Mouse (Mus musculus) neural tube, embryonic 15.5 days (tissue): ENCODE measurements around the gene Krt82. TPM values are rescaled to one million over a fixed set of nuclear protein-coding genes. Genes with fewer than 3 reads are reported as not detected.

ENCODE experiments used
- ATAC-seq: fragments of 200-750 bp; cut with Nextera tagmentation; 2 replicates; pipeline ENCODE4 v1.8.0; 2017; ENCODE audit warnings: mild to moderate bottlenecking, moderate TSS enrichment, moderate library complexity; ENCODE audit not compliant: low FRiP score
- H3K27ac ChIP-seq: fragments of 300-500 bp; sonication (generic); replicated peaks from 2 replicates; pipeline ENCODE4 v1.5.1; 2015; ENCODE audit warnings: mild to moderate bottlenecking, inconsistent platforms
- H3K27me3 ChIP-seq: fragments of 300-500 bp; sonication (generic); replicated peaks from 2 replicates; pipeline ENCODE4 v1.6.1; 2015; ENCODE audit warnings: inconsistent platforms
- H3K36me3 ChIP-seq: fragments of 300-500 bp; sonication (generic); 2 replicates; pipeline ENCODE4 v1.6.1; 2015; ENCODE audit warnings: inconsistent platforms
- H3K4me1 ChIP-seq: fragments of 300-500 bp; sonication (generic); 2 replicates; pipeline ENCODE4 v1.6.1; 2015; ENCODE audit warnings: inconsistent platforms
- H3K4me2 ChIP-seq: fragments of 300-500 bp; sonication (generic); 2 replicates; pipeline ENCODE4 v1.6.1; 2015; ENCODE audit warnings: inconsistent platforms, mild to moderate bottlenecking, moderate library complexity
- H3K4me3 ChIP-seq: fragments of 300-500 bp; sonication (generic); replicated peaks from 2 replicates; pipeline ENCODE4 v1.5.1; 2015; ENCODE audit warnings: mild to moderate bottlenecking, inconsistent platforms
- H3K9ac ChIP-seq: fragments of 300-500 bp; sonication (generic); replicated peaks from 2 replicates; pipeline ENCODE4 v1.6.1; 2015; ENCODE audit warnings: mild to moderate bottlenecking, inconsistent platforms
- H3K9me3 ChIP-seq: fragments of 300-500 bp; sonication (generic); replicated peaks from 2 replicates; pipeline ENCODE4 v1.6.1; 2016; ENCODE audit warnings: inconsistent platforms
- WGBS: fragments of 180-500 bp; shearing (Covaris S2); methylation state at CpG from one replicate; pipeline ENCODE4 v1.1.7; 2015; ENCODE audit warnings: mixed read lengths; 5-methylcytosine and 5-hydroxymethylcytosine counted together
- microRNA-seq: library from miRNA; unstranded; fragments of <30 nt; microRNA quantifications from one replicate; pipeline ENCODE4, GENCODE M21; 2017
- polyA plus RNA-seq: library from polyadenylated mRNA; unstranded; fragments of >200 nt; fragmentation: Nextera tagmentation; extraction: Ambion mirVana; gene quantifications from 2 replicates; pipeline ENCODE4 v1.2.1, GENCODE M21; 2015

The Krt82 gene
- polyA plus RNA-seq, 1 experiment from 2014 or later, result not detected

DNA sequence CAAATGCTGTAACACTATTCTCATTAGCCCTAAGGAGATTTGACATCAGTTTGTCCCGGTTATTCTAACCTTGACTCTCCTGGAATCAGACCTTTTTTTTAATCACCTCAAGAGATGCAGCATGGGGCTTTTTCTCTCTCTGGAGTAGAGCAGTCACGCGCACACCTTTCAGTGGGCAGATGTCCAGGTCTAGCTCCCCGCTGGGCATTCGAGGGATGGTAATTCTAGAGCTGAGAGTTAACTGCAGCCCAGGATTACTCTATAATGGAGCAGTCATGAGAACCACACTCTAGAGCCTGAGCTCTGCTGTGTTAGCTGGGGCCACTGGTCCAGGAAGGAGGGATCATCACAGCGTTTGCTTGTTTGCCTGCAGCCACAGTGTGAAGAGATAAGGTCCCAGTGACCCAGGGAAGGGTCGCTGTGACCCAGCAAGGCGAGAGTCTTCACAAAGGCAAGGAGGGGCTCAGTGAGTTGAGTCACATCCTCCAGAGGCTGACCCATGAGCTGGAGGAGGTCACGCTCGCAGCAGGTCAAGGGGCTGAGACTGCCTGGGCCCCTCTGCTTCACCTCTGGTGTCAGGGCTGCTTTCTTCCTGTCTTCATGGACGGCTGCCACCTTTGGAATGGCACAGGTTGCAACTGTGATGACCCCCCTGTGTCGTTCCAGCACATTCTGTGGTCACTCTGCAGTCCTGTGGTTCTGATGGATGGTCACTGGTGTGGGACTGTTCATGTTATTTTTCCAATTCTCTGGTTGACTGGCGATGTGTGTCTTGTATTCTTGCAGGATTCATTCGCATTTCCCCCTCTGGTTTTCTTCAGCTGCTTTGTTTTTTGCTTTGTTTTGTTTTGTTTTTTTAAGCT, 43.3 kb downstream of the Krt82 start:
- 73% methylated on average over 14 of the region's 14 CpGs for WGBS
- Histone ChIP-seq H3K9ac (no peak overlapping the region), H3K4me3 (no peak overlapping the region), H3K4me1 (no peaks in the 10 kb centered on the region), H3K9me3 (no peaks in the 10 kb centered on the region), H3K36me3 (no peaks in the 10 kb centered on the region), H3K27me3 (no peaks in the 10 kb centered on the region), H3K27ac (no peak overlapping the region), H3K4me2 (no peak overlapping the region)
- ATAC-seq, result no peak

DNA sequence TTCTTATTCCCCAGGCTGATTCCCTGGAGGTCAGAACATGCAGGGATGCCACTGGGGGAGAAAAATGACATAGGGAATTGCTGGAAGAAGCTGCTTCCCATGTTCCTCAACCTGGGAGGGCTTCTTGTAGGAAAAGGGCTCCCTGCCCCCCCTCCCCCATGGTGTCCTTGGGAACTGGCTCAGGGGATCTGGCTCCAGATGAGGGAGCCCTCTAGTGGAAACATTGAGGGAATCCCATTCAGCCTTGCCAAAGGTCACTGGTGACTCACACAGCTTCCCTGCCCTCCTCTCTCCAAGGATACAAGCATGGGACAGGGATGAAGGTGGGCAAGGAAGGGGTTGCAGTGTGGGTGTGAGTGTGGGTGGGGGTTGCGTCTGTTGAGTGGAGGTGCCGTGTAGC, 53.3 kb downstream of the Krt82 start:
- Histone ChIP-seq H3K9ac (no peak overlapping the region), H3K27me3 (no peaks in the 10 kb centered on the region), H3K4me1 (no peaks in the 10 kb centered on the region), H3K36me3 (no peaks in the 10 kb centered on the region), H3K4me2 (no peak overlapping the region), H3K4me3 (no peak overlapping the region), H3K9me3 (no peaks in the 10 kb centered on the region), H3K27ac (no peak overlapping the region)
- no peak for ATAC-seq
- WGBS, result 69% methylated on average over 2 of the region's 2 CpGs

DNA sequence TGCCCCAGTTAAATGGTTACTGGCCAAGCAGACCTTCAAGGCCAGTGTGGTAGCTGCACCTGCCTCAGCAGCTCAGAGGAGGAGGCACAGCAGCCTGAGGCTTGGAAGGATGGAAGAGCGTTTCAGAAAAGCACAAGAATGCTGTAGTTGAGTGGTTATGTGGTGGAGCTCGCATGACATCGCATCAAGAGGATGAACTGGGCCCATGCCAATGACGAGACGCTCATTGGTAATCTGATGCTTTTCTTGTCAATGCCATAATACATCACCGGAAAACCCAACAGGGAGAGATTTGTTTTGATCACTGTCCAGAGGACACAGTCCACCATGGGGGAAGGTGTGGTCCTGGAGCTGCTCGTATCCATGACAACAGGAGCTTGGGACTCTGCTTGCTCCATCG, 55.2 kb downstream of the Krt82 start:
- H3K4me1 ChIP-seq, result no peaks in the 10 kb centered on the region
- no peak overlapping the region for H3K9ac ChIP-seq
- 88% methylated on average over 8 of the region's 8 CpGs for WGBS
- H3K36me3 ChIP-seq, result no peaks in the 10 kb centered on the region
- no peaks in the 10 kb centered on the region for H3K9me3 ChIP-seq
- H3K27me3 ChIP-seq, result no peaks in the 10 kb centered on the region
- no peak overlapping the region for H3K27ac ChIP-seq
- no peak overlapping the region for H3K4me2 ChIP-seq
- no peak for ATAC-seq
- no peak overlapping the region for H3K4me3 ChIP-seq

DNA sequence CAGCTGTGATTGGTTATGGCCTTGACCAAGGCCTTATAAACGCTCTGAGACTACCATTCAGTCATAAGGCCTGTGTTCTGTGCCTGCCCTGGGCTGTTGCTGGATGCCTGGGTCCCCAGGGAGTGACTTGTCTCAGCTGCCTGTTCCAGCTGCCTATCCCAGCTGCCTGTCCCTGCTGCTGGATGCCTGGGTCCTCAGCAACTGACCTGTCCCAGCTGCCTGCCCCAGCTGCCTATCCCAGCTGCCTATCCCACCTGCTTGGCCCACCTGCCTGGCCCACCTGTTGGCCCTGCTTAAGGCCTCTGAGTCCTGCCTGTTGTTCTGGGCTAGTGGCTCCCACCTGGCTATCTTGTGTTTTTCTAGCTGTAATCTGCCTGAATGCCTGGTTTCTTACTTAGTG, 56.3 kb downstream of the Krt82 start:
- Histone ChIP-seq H3K4me2 (no peak overlapping the region), H3K4me3 (no peak overlapping the region), H3K27me3 (no peaks in the 10 kb centered on the region), H3K27ac (no peak overlapping the region), H3K9me3 (no peaks in the 10 kb centered on the region), H3K9ac (no peak overlapping the region), H3K4me1 (no peaks in the 10 kb centered on the region), H3K36me3 (no peaks in the 10 kb centered on the region)
- ATAC-seq, result no peak
- 55% methylated on average over 1 of the region's 1 CpGs for WGBS

DNA sequence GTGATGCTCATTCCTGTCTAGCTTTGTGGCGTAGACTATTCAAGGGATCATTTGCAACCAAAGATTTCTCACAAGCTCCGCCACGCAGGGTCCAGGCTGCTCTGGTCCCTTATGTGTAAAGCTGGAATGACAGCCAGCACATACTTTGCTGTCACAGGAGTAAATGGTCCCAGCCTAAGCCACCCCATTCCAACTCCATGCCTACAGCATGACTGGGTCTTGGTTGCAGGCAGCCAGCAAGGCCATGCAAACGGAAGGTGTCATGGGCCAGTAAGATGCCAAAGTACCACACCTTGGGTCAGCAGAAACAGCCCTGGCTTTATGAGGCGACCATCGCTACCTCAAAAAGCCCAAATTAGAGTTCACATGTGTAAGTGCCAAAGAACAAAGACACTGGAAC, 56.8 kb downstream of the Krt82 start:
- Histone ChIP-seq H3K36me3 (no peaks in the 10 kb centered on the region), H3K4me2 (no peak overlapping the region), H3K9ac (no peak overlapping the region), H3K27ac (no peak overlapping the region), H3K4me3 (no peak overlapping the region), H3K9me3 (no peaks in the 10 kb centered on the region), H3K27me3 (no peaks in the 10 kb centered on the region), H3K4me1 (no peaks in the 10 kb centered on the region)
- WGBS, result 93% methylated on average over 6 of the region's 6 CpGs
- ATAC-seq, result no peak

DNA sequence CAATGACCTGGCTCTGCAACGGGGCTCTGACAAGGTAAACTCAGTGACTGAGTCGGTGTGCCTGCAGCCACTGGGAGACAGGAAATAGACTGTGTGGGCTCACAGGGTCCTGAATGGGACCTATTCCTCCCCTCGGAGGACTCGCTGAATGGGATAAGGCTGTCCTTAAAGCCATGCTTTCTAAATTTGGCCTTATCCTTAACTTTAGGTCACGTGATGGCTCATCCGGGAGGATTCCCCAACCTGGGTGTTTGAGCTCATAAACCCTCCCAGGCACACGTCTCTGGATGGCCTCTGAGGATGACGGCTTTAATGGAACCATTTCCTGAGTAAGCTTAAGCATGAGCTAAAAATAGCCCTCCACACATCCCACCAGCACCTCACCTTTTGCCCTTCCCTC, 57.7 kb downstream of the Krt82 start:
- Histone ChIP-seq H3K27me3 (no peaks in the 10 kb centered on the region), H3K4me1 (no peaks in the 10 kb centered on the region), H3K36me3 (no peaks in the 10 kb centered on the region), H3K4me2 (no peak overlapping the region), H3K27ac (no peak overlapping the region), H3K9ac (no peak overlapping the region), H3K4me3 (no peak overlapping the region), H3K9me3 (no peaks in the 10 kb centered on the region)
- ATAC-seq, result no peak
- 55% methylated on average over 8 of the region's 8 CpGs for WGBS

DNA sequence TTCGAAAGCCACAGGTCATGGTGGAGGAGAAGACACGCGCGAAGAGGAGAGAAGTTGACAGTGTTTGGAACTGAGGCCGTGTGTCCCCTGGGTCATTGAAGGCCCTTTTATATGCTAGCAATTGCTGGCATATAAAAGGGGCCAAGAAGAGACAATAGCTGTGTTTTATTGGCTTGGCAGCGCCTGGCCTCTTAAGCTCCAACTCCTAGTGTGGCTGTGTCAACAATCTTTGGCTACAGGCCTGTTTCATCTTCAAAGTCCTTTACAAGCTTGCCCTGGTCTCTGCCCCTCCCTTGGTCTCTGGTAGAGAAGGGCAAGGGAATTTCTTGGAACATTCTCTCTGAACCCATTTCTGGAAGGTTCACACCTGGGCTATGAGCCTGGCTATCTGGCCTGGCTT, 59.0 kb downstream of the Krt82 start, which contains the start of gene Krt83:
Krt83 (minus strand) TSS at position 82 of the 400 bp plus-strand sequence.
- WGBS, result 22% methylated on average over 6 of the region's 6 CpGs
- H3K27me3 ChIP-seq, result no peaks in the 10 kb centered on the region
- no peak within 1 kb of the TSS for H3K4me2 ChIP-seq
- no peak within 1 kb of the TSS for H3K4me3 ChIP-seq
- no peak for ATAC-seq
- H3K4me1 ChIP-seq, result no peaks in the 10 kb centered on the region
- H3K9ac ChIP-seq, result no peak within 1 kb of the TSS
- no peak within 1 kb of the TSS for H3K27ac ChIP-seq
- H3K36me3 ChIP-seq, result no peaks in the 10 kb centered on the region
- no peaks in the 10 kb centered on the region for H3K9me3 ChIP-seq

Small RNA genes within 50 kb of the gene (microRNA-seq; reads per million reads assigned to microRNA genes)
- gene Gm44393 (not detected), gene Gm44460 (not detected)

Other genes starting within 250 kb of the Krt82 start
- 0.12 and 0.41 TPM in 2 replicates for gene Krt80, start 180.5 kb downstream of the Krt82 start, polyA plus RNA-seq
- gene Krt7, start 139.6 kb downstream of the Krt82 start, polyA plus RNA-seq, result 1.0 and 12.2 TPM in 2 replicates
- 0.51 and 0.78 TPM in 2 replicates for gene Krt87, start 111.9 kb downstream of the Krt82 start, polyA plus RNA-seq
- gene Krt88, start 102.9 kb downstream of the Krt82 start, polyA plus RNA-seq, result not detected in 2 replicates
- not detected in 2 replicates for gene Krt81, start 86.9 kb downstream of the Krt82 start, polyA plus RNA-seq
- gene Krt86, start 77.2 kb downstream of the Krt82 start, polyA plus RNA-seq, result 0.11 TPM in 1 of 2 replicates, not detected in the other
- gene Krt83, start 59.2 kb downstream of the Krt82 start, polyA plus RNA-seq, result not detected in 2 replicates
- gene Gm49425, start 33.4 kb downstream of the Krt82 start, polyA plus RNA-seq, result 0.19 and 0.42 TPM in 2 replicates
- gene Krt84, start 17.8 kb downstream of the Krt82 start, polyA plus RNA-seq, result 0.28 TPM in 1 of 2 replicates, not detected in the other
- 0.06 and 0.12 TPM in 2 replicates for gene Krt90, start 12.3 kb upstream of the Krt82 start, polyA plus RNA-seq
- gene Krt75, start 23.2 kb upstream of the Krt82 start, polyA plus RNA-seq, result 0.10 TPM in 1 of 2 replicates, not detected in the other
- gene Gm5414, start 77.5 kb upstream of the Krt82 start, polyA plus RNA-seq, result not detected in 2 replicates
- gene Gm5478, start 96.7 kb upstream of the Krt82 start, polyA plus RNA-seq, result not detected in 2 replicates
- 0.09 TPM in 1 of 2 replicates, not detected in the other for gene Krt6b, start 129.6 kb upstream of the Krt82 start, polyA plus RNA-seq
- 0.75 and 1.5 TPM in 2 replicates for gene Krt6a, start 143.6 kb upstream of the Krt82 start, polyA plus RNA-seq
- gene Krt5, start 162.2 kb upstream of the Krt82 start, polyA plus RNA-seq, result 0.79 and 37.7 TPM in 2 replicates
- 0.22 and 0.55 TPM in 2 replicates for gene Krt71, start 192.4 kb upstream of the Krt82 start, polyA plus RNA-seq
- gene Krt72, start 235.8 kb upstream of the Krt82 start, polyA plus RNA-seq, result 0.11 TPM in 1 of 2 replicates, not detected in the other